Mouse (Mus musculus): ENCODE measurements at regions not wholly inside any gene's neighbourhood (a gene's known extent, or its start where the extent isn't known, plus 50 kb on each side); places are given as distances from the start of the nearest gene placed in this dataset.

DNA sequence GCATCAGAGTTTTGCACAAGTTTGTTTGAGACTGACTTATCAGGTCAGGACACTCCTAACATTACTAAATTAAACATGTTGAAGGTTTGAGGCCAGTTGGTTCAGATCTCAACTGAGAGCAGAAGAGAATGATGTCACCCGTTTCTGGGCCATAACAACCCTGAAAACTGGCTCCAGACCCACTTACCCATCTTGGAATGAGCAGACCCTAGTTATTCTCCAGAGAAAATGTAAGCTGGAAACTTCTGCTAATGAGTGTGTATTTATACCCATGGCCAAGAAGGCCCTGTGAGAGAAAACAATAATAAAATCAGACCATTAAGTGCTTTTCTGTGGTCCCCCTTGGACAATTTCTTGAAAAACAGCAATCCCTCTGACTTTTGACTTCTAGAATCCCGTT is 282.4 kb upstream of the Nfe2l3 start:
- ATAC-seq (ENCODE audit: poor library complexity, severe bottlenecking): no peak

DNA sequence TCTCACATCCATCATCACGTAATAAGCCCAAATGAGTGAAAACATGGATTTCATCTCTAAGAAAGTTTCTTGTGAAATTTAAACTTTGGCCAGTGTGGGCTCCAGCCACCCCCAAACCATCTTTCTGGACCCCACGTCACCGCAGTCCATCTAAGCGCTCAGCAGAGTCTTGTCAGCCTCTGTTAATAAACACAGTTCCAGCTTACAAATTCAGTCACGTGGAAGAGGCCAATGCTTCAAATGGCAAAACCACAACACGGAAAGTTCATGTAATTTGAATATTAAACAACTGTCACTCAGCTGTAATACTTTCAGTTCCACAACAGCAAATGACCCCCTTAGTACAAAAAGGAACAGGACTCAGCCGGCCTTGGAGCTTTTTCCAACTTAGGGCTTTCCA is 282.0 kb upstream of the Nfe2l3 start:
- no peak for ATAC-seq (ENCODE audit: poor library complexity, severe bottlenecking)

DNA sequence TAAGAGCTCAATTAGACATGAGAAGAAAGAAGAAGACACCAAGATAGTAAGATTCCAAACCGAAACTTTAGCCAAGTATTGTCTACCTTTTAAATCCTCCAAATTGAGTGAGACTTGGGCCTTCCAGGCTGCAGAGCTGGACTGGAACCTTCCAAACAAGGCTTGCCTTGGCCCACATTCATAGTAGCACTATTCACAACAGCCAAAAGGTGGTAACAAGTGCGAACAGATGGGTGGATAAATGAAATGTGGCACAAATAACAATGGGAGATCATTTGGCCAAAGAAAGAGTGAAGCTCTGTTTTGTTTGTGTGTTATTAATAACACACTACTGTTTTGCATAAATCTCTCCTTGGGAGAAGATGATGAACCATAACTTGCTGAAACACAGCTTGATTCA is 281.6 kb upstream of the Nfe2l3 start:
- ATAC-seq (ENCODE audit: poor library complexity, severe bottlenecking): no peak

DNA sequence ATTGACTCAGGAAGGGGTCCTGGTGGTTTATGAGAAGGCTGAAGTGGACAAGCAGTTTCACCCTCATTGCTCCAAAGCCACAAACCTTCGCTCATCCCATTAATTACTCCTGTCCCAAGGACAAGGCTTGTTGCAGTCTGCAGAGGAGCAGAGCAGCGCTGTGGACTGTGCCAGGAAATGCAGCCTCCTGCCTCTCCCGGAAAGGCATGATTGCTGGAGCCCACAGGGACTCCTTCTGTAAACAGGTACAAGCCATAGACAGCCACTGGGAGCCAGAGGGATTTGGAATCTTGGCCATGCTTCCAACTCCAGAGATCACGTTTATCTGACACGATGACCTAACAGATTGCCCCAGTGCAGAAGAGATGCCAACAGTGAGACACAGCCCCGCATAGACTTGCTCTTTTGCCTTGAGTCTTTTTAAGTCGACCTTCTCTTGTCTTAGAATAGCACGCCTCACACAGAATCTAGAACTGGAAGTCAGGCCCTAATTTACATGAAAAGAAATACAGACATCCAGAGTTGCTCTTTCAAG is 275.6 kb upstream of the Nfe2l3 start:
- no peak for ATAC-seq (ENCODE audit: poor library complexity, severe bottlenecking)

DNA sequence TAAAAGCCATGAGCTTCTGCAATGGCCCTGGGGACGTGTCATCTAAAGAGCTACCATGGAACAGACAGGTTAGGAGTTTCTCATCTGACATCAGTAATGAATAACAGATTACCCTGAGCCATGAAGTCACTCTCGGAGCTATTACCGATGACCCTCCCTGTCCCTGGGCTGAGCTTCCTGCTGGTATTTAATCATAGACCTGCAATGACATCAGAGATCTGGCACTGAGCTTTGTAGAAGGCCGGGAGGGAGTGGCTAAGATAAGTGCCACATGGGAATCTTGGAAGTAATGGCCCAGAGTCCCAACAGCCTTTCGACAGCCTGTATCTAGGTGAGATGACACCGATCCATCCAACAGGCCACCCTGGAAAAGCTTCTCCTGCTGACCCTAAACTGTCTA is 271.3 kb upstream of the Nfe2l3 start:
- ATAC-seq (ENCODE audit: poor library complexity, severe bottlenecking): no peak

DNA sequence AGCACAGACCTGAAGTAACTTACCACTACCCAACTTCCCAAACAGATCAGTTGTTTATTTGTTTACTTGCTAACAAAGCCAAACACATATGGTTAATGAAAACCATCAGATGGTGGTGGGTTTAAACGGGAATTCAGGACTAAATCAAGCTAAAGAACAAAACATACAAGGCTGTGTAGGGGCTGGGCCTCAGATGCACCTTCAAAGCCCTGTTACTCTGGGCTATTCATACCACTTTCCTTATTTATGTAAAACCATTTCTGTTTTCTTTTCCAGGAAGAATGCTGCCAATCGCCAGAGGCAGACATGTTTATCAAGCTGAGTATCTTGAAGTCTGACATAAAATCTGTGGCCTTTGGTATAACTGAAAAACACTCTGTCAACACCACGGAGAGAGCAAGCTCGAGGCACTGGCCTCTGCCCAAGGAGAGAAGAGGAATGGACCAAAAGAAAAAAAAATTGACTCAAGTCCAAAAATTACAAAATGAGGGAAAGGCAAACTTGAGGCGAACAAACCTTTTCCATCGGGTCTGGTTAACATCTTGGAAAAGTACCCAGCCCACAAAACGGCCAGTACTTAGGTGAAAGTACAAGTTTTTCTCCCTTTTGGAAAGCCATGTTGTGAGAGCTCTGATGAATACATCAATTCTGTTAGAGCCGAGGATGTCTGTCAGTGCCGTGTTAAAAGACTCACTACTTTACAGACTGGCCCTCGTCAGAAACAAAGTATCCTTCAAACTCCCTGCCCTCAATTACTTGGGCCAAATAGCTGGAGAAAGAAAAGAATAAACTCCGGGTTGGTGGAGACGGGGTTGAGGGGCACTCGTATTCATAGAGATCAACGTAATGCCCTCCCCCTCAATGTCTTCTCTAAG is 270.0 kb upstream of the Nfe2l3 start:
- ATAC-seq (ENCODE audit: poor library complexity, severe bottlenecking): no peak

DNA sequence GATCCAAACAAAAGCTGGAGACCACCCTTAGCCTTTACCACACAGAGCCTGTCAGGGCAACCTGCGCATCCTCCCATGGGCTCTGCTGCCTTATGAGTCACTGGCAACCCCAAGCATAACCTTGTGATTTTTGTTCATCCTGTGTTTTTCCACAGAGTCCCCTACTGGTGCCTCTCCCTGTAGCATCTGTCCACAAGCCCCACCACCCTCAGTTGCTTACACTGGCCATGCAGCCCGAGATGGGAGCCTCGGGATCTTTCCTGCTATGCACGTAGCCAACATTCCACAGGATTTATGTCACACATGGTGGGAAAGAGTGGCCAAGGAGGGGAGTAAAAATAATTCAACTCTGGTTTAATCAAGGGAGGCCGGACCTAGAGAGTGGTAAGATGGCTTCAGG is 269.2 kb upstream of the Nfe2l3 start:
- ATAC-seq (ENCODE audit: poor library complexity, severe bottlenecking): no peak

DNA sequence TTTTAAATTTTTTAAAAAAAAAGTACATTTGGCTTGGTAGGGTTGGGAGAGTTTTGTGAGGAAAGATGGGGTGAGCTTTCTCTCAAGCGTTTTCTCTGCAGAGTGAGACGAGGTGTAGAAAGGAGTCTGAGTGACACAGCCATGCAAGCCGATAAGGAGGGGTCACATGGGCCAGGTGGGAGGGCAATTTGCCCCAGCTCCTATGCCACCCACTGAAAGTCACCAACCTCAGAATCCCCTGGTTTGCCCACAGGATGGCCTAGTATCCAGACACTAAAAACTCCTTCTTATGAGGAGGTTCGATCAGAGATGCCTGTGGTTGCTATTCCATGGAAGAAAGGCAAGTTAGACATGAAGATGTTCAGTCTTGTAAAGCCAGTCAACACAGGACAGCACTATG is 268.6 kb upstream of the Nfe2l3 start:
- no peak for ATAC-seq (ENCODE audit: poor library complexity, severe bottlenecking)

DNA sequence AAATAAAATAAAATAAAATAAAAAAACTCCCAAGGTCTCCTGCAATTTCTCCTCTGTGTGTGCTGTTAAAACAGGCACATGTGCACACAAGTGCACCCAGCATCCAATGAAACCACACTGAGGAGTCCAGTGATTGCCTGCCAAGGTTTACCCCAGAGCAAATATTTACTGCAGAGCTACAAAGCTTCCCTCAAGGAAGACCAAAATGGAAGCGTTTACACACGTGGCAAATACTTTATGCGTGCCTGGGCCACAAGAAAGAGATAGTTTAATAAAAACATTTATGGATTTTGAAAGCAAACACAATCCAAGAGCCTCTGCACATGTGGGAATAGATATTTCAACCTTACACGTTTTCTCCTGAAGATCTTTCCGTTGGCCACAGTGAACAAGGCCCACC is 265.4 kb upstream of the Nfe2l3 start:
- ATAC-seq (ENCODE audit: poor library complexity, severe bottlenecking): no peak

DNA sequence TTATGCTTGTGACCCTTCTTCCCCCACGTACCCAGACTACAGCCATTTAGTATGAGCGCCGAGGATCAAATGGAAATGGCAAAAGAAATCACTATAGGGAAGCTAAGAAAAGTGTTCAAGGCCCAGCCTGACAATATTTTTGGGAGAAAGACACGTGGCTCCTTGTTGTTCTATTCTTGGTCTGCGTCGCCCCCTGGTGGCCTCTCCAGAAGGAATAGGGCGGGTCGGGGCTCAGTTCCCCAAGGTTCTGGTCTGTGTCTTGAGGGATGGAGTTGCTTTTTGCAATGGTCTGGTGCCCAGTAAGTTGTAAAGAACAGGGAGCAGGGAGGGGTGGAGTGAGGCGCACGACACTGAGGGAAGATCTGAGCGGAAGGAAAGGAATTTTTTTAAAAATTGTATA is 264.4 kb upstream of the Nfe2l3 start:
- ATAC-seq (ENCODE audit: poor library complexity, severe bottlenecking): peak; percentile 65

DNA sequence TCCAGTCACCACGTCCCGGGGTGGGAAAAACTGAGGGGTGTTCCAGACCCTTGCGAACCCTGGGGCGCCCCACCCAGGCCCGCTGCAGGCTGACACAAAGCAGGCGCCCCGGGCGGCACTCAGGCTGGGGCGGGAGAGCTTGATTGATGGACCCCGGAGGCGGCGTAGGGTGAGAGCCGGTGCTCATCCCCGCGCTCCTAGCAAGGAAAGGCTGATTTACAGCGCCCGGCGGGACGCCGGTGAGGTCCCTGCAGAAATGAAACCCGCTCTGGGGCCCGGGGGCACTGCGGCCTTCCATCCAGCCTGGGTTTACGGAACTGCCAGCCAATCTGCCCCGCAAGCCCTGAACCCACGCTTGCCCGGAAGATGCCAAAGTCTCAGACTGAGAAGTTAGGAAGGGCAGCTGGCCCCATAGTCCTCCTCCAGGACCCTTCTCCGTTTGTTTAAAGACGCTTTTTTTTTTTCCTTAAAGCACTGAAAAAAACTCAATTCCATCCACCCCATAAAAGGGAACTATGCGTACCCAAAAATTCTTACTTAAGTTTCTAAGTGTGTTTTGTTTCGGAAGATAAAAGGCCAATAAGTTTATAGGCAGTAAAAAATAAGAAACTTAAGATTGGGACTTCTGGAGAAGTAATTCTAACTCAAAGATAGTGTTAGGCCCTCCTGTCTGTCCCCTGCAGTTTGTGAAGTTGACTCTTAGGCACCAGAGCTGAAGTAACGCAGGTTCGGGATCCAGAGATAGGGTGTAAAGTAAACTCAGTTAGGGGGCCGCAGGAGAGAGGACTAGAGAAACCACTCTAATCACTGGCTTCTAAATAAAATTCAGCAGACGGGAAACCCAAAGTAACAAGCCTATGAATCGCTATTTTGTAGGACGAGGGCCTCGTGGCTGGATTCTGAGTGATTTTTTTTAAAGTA is 263.4 kb upstream of the Nfe2l3 start:
- ATAC-seq (ENCODE audit: poor library complexity, severe bottlenecking): peak; percentile 22; the same call in 1 of the 2 replicates

DNA sequence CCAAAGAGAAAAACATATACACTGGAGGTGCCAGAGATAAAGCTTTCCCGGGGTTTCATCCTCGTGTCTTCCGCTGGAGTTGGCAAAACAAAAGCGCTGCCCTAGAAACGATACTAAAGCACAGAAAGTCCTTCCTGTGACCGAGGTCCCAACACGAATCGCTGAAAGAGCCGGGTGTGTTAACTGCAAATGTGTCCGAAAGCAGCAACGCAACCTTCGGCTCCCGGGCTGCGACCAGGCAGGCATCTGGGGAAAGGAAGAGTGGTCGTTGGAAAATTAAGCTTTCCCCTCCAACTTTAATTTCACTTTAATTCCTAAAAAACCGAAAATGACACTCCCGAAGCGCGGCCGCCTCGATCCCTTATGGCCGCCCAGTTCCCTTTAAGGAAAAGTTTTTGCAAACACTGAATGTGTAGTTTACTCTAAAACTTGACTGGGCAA is 262.5 kb upstream of the Nfe2l3 start:
- ATAC-seq (ENCODE audit: poor library complexity, severe bottlenecking): no peak

DNA sequence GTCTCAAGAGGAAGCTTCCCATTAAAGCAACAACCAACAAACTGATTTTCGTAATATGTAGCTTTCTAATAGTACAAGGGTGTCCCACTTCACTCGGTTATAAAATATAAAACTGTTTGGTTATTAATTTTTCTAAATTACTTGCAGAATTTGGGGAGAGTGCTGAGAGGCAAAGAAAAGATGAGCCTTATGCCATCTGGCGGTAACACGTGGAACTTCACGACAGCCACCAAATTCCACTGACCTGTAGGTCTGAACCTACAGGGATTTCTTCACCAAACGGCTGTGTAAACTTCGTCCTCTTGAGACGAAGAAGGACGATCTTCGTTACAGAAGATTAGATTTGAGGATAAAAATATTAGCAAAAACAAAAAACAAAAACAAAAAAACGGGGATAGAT is 262.1 kb upstream of the Nfe2l3 start:
- ATAC-seq (ENCODE audit: poor library complexity, severe bottlenecking): peak; percentile 41; the same call in 1 of the 2 replicates

DNA sequence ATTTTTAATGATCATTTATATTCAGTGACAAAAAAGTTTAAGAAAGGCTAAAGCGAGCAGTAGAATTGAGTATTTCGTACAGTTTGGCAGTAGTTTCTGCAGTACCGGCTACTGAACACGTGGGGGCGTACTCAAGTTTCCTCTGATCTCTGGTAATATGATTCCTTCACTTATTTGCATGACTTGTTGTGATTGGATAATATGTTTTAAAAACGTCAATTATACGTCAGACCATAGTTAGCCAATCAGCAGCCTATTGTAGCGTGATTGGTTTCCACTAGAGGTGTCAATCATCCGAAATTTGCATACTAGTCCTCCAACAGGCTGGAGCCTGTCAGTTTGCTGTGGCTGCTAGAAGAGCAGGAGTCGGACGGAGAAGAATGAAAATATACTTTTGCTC is 261.6 kb upstream of the Nfe2l3 start:
- ATAC-seq (ENCODE audit: poor library complexity, severe bottlenecking): peak; percentile 36

DNA sequence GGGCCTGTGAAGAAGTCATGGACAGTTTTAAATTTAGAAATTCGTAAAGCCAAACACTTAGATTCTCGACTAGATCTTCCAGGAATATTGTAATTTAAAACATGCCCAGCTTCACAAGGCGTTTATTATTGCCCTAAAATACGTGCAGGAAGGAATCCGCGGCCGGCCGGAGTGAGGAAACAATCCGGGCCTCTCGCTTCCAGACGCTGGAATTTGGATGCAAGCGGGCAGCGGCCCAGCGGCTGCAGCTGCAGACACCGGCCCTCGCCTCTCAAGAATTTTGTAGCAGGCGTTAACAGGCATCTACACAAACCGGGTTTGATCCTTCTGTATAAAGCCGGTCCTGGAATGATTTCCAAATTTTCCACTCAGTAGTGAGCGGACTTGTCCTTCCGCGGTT is 260.7 kb upstream of the Nfe2l3 start:
- ATAC-seq (ENCODE audit: poor library complexity, severe bottlenecking): no peak

DNA sequence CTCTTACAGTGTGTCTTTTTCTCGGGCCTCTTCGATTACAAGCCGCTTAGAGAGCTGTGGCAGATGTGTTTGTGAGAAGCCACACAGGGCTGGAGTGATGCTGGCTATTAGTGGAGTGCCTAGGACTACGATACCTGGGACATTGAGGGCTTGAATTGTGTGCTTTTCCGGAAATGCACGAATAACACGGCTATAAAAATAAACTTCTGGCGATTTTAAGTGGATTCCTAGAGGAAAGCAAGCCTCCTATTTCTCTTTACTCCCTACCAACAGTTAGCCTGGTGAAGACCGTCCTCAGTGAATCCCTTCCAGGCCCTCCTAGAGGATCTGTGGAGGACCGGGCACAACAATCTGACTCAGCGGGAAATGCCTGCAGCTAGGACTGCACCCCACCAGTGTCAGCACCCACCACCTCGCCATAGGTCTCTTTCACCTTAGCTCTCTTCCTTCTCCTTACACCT is 260.1 kb upstream of the Nfe2l3 start:
- ATAC-seq (ENCODE audit: poor library complexity, severe bottlenecking): no peak

DNA sequence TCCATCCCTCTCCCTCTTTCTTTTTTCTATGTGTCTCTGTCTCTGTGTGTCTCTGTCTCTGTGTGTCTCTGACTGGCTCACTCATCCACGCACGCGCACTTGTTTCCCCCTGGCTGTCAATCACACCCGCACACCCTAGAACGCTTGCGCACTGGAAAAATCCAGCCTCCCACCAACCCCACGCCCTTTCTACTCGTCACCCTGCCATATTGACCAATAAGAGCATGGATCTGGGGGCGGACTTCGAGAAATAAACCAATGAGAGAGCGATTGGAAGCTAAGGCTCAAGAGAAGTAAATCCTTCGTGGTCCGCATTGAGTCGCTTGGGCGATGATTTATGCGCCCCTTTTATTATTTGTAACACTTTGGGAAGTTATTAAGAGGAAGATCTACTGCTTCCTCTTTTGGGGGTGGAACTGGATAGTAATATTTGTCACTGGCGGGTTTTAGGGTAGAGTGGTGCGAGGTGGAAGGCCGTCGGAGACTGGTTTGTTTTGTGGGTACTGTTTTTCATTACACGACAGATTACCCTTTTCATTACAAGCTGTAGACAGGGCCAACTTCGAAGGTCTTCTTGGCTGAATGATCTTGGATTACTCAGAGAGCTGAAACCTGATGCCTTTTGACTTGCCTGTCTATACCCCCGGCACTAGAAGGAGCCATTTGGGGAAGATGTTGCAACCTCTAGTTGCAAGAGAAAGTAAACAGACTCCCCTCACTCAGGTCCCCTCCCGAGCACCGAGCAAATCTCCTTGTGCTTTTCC is 259.4 kb upstream of the Nfe2l3 start:
- ATAC-seq (ENCODE audit: poor library complexity, severe bottlenecking): peak; percentile 45

DNA sequence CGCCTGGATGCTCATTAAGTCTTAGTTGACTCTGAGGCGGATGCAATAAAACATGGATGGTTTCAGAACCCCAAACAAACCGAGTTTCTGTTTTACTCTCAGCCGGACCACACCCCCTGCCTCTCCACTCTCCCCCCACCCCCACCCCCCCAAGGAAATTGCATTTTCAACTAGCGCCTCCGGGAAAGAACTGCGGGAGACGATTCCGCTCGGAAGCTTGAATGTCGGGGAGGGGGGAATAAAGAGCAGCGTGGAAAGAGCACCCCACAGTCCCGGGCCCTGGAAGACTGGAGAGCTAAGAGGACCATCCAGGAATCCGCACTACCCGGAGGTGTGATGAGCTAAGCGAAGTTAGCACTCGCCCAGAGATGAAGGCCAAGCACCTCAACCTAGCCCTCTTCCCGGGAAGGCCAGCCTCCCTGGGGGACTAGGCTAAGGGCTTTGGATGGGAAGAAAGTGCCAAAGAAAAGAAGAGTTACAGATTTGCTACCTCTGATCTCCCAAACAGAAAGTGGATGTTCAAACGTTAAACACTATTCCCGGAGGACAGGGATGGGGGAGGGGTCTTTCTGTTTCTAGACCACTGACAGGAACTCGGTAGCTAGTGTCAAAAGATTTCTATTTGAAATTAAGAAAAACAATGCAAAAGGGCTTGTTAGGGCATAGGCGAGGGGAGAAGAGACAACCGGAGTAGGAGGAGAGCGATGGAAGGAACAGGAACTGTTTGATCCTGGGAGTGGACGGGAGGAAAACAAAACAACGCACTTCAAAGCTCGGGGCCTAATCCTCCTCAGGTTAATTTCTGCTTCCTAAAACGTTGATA is 258.6 kb upstream of the Nfe2l3 start:
- no peak for ATAC-seq (ENCODE audit: poor library complexity, severe bottlenecking)

DNA sequence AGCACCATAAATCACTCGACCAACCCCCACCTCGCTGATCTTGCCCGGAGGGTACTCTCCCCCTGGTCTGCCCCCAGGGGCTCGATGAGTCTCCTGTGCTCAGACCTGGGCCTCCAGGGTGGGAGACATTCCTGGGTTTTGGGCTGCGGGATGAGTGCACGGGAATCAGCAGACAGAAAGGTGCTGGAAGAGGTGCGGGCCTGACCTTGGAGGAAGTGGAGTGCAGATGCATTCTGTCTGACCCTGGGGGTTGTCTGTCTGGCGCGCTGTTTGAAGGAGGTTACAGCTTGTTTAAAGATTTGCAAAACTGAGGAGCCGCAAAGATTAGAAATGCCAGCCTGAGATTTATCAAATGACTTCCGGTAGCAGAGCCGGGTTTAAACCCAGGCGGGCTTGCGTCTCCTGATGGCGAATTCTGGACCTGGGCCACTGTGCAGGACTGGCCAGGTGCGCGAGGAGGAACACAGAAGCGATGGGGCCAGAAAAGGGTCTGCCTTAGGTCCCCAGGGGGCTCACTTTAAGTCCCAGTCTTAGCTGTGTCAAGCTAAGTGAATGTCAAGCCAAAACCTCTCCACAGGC is 257.9 kb upstream of the Nfe2l3 start:
- ATAC-seq (ENCODE audit: poor library complexity, severe bottlenecking): no peak
